Mouse (Mus musculus): ENCODE results near the gene Itsn1.

Gene Itsn1

GRCm38 (mm10) chr16:91768586-91768985, 39.5 kb downstream of the Itsn1 start:
- DNase-seq (ENCODE audit: low read depth, low spot score) = no peak

- DNase-seq (ENCODE audit: low read depth, low spot score) = no peak
Measured at GRCm38 (mm10) chr16:91769911-91770310, 40.8 kb downstream of the Itsn1 start.

GRCm38 (mm10) chr16:91770662-91771061, 41.6 kb downstream of the Itsn1 start:
- DNase-seq (ENCODE audit: low read depth, low spot score) = no peak

- no peak for DNase-seq (ENCODE audit: low read depth, low spot score)
Measured at GRCm38 (mm10) chr16:91771334-91771733, 42.3 kb downstream of the Itsn1 start.

- no peak for DNase-seq (ENCODE audit: low read depth, low spot score)
Measured at GRCm38 (mm10) chr16:91772586-91772985, 43.5 kb downstream of the Itsn1 start.

GRCm38 (mm10) chr16:91779576-91779975, 50.5 kb downstream of the Itsn1 start:
- DNase-seq (ENCODE audit: low read depth, low spot score) = no peak

GRCm38 (mm10) chr16:91780151-91780550, 51.1 kb downstream of the Itsn1 start:
- no peak for DNase-seq (ENCODE audit: low read depth, low spot score)

GRCm38 (mm10) chr16:91780826-91781225, 51.7 kb downstream of the Itsn1 start:
- no peak for DNase-seq (ENCODE audit: low read depth, low spot score)

- DNase-seq (ENCODE audit: low read depth, low spot score) = no peak
Measured at GRCm38 (mm10) chr16:91783191-91783590, 54.1 kb downstream of the Itsn1 start.

GRCm38 (mm10) chr16:91784298-91784697, 55.2 kb downstream of the Itsn1 start:
- DNase-seq (ENCODE audit: low read depth, low spot score) = no peak

- DNase-seq (ENCODE audit: low read depth, low spot score) = no peak
Measured at GRCm38 (mm10) chr16:91786425-91786824, 57.3 kb downstream of the Itsn1 start.

- DNase-seq (ENCODE audit: low read depth, low spot score) = no peak
Measured at GRCm38 (mm10) chr16:91789728-91790127, 60.6 kb downstream of the Itsn1 start.

- DNase-seq (ENCODE audit: low read depth, low spot score) = no peak
Measured at GRCm38 (mm10) chr16:91792477-91793196, 63.6 kb downstream of the Itsn1 start.

GRCm38 (mm10) chr16:91793507-91794278, 64.6 kb downstream of the Itsn1 start:
- DNase-seq (ENCODE audit: low read depth, low spot score) = no peak

GRCm38 (mm10) chr16:91794306-91794705, 65.2 kb downstream of the Itsn1 start:
- no peak for DNase-seq (ENCODE audit: low read depth, low spot score)

- no peak for DNase-seq (ENCODE audit: low read depth, low spot score)
Measured at GRCm38 (mm10) chr16:91795044-91795443, 66.0 kb downstream of the Itsn1 start.

GRCm38 (mm10) chr16:91795606-91796005, 66.5 kb downstream of the Itsn1 start:
- no peak for DNase-seq (ENCODE audit: low read depth, low spot score)

- no peak for DNase-seq (ENCODE audit: low read depth, low spot score)
Measured at GRCm38 (mm10) chr16:91801426-91801825, 72.3 kb downstream of the Itsn1 start.

GRCm38 (mm10) chr16:91802461-91803062, 73.5 kb downstream of the Itsn1 start:
- DNase-seq (ENCODE audit: low read depth, low spot score) = no peak

- DNase-seq (ENCODE audit: low read depth, low spot score) = no peak
Measured at GRCm38 (mm10) chr16:91804418-91804817, 75.3 kb downstream of the Itsn1 start.

GRCm38 (mm10) chr16:91804831-91805230, 75.8 kb downstream of the Itsn1 start:
- DNase-seq (ENCODE audit: low read depth, low spot score) = no peak

GRCm38 (mm10) chr16:91810235-91810634, 81.2 kb downstream of the Itsn1 start:
- DNase-seq (ENCODE audit: low read depth, low spot score) = no peak

GRCm38 (mm10) chr16:91811339-91811738, 82.3 kb downstream of the Itsn1 start:
- DNase-seq (ENCODE audit: low read depth, low spot score) = no peak
